Mouse (Mus musculus) heart, postnatal 10 days (tissue): ENCODE measurements at regions not wholly inside any gene's neighbourhood (a gene's known extent, or its start where the extent isn't known, plus 50 kb on each side); places are given as distances from the start of the nearest gene placed in this dataset.
A peak's percentile ranks its signal among the peaks of the same experiment; 100 is the strongest.

ENCODE experiments used
- DNase-seq, 2 experiments: peaks; one replicate each; pipeline ENCODE4 v3.0.0; 2021
- intact Hi-C: fragments of 180-260 bp; cut with DNase I; formaldehyde crosslinking; loops from one replicate; pipeline ENCODE4 v1.15.1; 2025

- intact Hi-C loops: no loop called here
- peak; percentile 11 to 34 for DNase-seq
Observed at GRCm38 (mm10) chr7:124989456-124989855, 455.0 kb upstream of the Kdm8 start.

DNA sequence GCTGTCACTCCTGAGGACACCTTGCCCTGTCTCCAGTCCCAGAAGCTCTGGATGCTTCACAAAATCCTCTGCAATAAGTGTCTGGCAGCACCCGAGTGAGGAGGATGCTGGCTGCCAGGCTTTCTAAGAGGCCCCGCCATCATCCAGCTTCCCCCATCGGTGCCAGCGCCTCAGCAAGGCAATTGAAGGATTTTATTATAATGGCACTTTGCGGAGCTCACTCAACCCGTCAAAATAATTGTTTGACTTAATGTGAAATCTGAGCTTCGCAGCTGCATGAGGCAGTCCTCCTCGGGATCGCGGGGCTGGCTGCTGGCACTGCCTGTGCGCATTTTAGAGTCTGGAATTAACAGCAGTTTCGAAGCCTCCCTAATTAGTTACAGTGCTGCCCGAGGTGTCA lies 453.8 kb upstream of the Kdm8 start:
- intact Hi-C loops: no loop called here
- DNase-seq: no peak

GRCm38 (mm10) chr7:124996538-124996937 lies 447.9 kb upstream of the Kdm8 start:
- intact Hi-C loops: no loop called here
- no peak for DNase-seq

GRCm38 (mm10) chr7:125000669-125001068 lies 443.8 kb upstream of the Kdm8 start:
- intact Hi-C loops: no loop called here
- DNase-seq: no peak

- intact Hi-C loops: no loop called here
- no peak for DNase-seq
Observed at GRCm38 (mm10) chr7:125005638-125006037, 438.8 kb upstream of the Kdm8 start.

GRCm38 (mm10) chr7:125019259-125019658 lies 425.2 kb upstream of the Kdm8 start:
- intact Hi-C loops: no loop called here
- no peak for DNase-seq

GRCm38 (mm10) chr7:125024944-125025343 lies 419.5 kb upstream of the Kdm8 start:
- no peak for DNase-seq
- intact Hi-C loops: no loop called here

DNA sequence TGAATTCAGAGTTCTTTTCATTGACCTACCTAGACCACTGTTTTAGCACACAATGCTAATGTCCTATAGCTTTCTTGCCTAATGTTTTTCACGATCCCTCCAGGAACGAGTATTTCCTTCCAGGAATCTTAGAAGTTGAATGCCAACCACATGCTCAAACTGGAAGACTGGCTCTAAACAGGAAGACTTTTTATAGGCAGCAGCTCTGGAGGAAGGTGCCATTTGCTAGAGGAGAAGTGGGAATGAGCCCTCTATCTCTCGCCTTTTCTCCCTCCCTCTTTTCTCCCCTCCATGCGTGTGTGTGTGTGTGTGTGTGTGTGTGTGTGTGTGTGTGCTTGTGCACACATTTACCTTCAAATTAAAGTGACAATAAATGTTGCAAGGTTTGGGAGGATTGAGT lies 410.7 kb upstream of the Kdm8 start:
- no peak for DNase-seq
- intact Hi-C loops: no loop called here

GRCm38 (mm10) chr7:125034196-125034595 lies 410.3 kb upstream of the Kdm8 start:
- no peak for DNase-seq
- intact Hi-C loops: no loop called here

DNA sequence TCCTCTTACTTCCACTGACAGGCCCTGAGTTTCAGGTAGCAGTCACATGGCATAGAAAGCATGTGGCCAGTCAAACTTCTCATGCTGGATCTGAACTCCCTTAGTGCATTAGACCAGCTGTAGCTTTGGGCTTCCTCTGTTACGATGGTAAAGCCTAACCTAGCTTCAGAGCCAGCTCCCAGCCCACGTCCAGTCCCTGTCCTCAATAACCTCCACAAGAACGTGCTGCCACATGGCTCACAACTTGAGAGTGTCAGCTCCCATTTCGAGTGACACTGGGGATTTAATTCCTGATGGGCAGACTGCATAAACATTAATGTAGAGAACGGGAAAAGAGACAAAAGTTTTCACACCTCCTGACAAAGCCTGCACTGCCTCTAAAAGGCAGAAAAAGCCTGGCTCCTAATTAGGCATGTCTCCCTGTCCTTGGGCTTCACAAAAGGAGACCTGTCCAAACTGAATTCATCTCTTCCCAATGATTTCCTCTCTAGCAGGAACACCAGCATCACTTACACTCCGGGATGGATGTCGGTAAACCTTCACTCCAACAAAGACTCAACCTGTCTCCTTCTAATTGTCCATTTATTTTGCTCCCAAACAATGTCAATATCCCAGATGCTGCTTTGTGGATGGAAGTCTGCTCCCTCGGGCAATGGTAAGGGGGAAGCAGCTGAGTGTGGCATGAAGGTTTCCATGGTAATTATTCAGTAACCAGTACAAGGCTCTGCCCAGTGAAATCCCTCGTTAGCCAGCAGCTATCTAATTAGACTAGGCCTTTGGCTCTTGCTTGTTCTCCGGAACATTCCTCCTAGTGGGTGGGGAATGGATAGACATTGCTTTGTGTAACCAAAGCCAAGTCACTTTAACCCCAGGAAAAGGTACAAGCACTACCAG lies 408.1 kb upstream of the Kdm8 start:
- intact Hi-C loops: no loop called here

DNA sequence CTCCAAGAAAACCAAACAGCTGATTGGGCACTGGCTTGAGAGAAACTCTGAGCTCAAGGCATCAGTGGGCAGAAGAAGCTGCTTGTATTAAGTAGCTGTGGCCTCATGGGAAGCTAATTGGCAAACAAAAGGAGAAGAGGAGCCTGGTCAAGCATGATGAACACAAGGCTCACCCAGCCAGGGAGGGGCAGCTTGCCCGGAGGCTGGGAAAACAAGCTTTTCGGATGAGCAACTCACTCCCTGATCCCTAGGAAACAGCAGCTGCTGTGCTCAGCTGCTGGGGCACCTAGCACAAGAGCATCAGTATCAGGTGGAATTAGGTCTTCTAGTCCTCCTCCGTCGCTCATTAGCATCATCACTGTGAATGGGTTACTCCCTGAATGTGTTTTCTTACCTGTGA lies 405.6 kb upstream of the Kdm8 start:
- no peak for DNase-seq
- intact Hi-C loops: no loop called here

More for the DNA sequence above, 408.1 kb upstream of the Kdm8 start:
- no peak for DNase-seq

- no peak for DNase-seq
- intact Hi-C loops: no loop called here
Observed at GRCm38 (mm10) chr7:125055951-125056625, 388.4 kb upstream of the Kdm8 start.

- intact Hi-C loops: no loop called here
Observed at GRCm38 (mm10) chr7:125102464-125102863, 342.0 kb upstream of the Kdm8 start.

DNA sequence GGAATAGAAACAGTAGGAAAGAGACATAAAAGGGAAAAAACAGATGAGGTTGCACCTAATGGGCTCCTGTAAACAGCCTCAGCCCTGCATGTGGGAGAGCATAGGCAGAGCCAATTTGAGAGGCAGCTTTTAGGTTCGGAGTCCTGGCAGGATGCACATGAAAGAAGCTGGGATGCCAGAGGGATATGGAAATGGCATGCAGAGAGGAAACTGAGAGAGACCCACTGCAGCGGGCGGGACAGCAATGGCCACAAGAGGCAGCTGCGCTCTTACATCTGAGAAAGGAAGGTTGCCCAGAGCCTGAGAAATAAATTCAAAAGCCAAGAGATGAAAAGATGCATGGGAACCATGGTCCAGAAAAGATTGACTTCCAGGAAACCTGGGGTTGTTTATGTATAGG lies 340.5 kb upstream of the Kdm8 start:
- no peak for DNase-seq
- intact Hi-C loops: no loop called here

More at GRCm38 (mm10) chr7:125102464-125102863, 342.0 kb upstream of the Kdm8 start:
- DNase-seq: no peak

DNA sequence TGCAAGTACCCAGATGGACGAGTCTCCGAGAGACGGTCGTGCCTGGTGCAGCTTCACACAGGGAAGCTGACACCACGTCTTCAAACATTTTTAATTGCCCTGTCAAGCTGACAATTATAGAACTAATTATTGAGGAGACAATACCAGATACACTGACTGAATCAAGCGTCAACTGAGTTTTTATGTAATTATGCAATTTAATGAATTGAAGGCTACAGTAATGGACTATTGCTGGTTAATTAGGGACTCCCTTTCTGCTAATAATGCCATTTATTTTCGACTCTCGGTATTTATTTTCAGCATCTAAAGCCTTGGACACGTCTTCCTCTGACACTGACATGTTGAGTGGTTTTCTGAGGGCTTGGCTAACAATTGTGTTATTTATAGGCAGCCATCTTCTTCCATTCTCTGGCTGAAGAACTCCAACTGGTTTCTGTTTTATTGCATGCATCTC lies 331.6 kb upstream of the Kdm8 start:
- intact Hi-C loops: no loop called here
- no peak for DNase-seq

DNA sequence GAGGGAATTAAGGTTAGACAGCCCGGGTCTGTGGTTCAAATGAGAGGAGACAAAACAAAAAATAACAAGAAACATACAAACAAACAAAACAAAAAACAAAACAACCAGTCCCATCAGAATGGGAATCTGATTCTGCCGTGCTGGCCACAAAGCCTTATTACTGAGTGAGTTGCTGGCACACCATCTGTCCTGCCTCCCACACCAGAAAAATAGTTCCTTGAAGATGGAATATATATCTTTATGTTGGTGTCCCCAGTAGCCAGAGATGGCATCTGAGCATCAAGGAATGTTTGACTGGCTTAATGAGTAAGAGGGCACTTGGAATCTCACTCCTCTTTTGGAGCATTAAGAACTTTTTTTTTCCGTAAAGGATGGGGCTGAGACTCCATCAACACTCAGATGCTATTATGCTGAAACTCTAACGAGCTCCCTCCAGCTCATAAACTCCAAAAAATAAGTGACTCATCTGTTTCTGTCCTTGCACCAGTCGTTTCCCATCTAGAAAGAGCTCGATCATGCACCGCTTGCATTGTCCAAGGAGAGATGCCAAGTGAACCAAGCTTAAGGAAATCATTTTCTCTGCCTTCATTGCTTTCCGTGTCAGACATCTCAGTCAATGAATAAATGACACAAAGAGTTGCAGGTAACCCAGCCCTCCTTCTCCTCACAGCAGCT lies 329.0 kb upstream of the Kdm8 start:
- intact Hi-C loops: no loop called here
- no peak for DNase-seq

GRCm38 (mm10) chr7:125117173-125117572 lies 327.3 kb upstream of the Kdm8 start:
- intact Hi-C loops: no loop called here
- DNase-seq: no peak

DNA sequence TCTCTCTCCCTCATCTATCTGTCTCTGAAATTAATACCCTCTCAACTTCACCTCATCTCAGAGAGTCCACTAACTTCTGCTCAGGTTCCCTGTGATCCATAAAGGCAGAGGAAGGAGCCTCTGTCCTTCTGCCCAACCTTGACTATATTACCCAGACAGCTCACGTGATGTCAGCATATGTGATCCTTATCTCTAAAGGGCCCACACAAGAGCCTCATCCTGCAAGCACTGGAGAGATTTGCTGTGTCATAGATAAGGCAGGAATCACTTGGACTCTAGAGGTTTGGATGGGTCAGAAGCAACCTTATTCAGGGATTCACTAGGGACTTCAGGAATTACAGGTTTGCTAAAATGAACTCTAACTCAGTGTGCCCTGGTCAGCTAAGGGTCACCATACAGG lies 315.3 kb upstream of the Kdm8 start:
- intact Hi-C loops: no loop called here
- DNase-seq: no peak

DNA sequence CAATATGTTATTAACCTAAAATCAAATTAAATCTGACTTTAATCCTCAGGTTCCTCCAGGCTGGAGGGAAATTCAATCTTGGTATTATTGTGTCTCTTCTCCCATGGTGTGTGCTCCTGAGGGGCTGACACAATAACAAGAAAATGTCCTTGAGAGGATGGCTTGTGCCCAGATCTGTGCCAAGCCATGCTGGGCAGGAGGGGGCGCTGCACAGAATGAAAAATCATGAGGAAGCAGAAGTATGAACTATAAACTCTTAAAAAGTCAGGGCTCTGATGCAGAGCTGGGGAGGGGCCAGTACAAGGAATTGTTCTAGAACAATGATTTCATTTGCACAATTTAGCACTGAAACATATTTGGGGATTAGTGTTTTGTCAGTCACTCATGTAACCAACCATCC lies 312.5 kb upstream of the Kdm8 start:
- intact Hi-C loops: no loop called here
- no peak for DNase-seq

DNA sequence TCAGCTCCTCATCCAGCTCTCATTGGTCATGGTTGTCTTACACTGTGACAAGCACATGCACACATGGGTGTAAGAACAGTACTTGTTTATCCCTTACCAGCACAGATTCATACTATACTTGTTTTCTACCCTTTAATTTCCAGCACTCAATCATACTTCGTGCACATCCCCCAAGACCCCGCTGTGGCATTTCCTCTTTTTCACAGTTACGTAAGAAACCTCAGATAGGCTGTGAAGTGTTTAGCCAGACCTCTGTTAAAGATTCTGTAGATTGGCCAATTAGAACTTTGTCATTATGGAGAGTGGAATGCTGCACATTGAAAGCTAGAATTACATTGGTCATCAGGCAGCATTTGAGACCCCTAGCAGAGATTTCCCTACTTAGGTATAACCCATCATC lies 305.9 kb upstream of the Kdm8 start:
- no peak for DNase-seq
- intact Hi-C loops: no loop called here

DNA sequence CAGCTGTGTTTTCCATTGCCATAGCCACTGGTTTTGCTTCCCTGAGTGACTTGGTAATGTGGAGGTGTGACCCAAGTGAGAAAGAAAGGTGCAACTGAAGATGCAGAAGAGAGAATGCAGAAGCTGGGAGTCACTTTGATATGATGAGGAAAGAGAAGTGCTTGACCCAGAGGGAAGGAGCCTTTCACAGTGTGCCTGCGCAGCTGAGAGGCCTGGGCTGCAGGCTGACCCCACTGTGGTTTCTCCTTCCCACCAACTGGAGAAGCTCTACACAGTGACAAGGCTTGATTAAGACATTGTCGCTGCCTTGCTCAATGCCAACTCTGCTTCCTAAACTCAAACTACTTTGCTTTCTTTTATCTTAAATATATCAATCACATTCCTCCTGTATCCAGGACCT lies 305.3 kb upstream of the Kdm8 start:
- intact Hi-C loops: no loop called here

DNA sequence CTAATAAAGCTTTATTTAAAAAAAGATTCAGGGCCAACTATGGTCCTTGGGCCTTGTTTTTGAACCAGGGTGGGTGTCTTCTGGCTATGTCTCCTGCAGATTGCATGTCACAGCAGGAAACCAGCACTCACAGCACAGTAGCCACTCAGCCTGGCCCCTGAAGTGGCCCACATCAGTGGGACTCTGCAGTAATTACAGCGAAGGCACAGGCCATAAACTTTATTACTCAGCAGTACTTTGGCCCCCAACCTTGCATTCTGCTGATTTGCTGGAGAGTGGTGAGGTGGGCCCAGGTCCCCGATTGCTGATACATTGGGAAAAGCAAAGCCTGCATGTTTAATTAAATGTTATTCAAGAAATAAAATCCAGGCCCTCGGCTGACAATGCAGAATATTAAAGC lies 303.6 kb upstream of the Kdm8 start:
- intact Hi-C loops: no loop called here
- DNase-seq: no peak

More for the DNA sequence above, 305.3 kb upstream of the Kdm8 start:
- no peak for DNase-seq
